Mouse (Mus musculus) embryonic fibroblast, embryonic 13.5 days (primary cell): Measurements from ENCODE around the gene Aff3.

ENCODE experiments used
- CTCF ChIP-seq: IDR thresholded peaks from 2 replicates; pipeline ENCODE4 v1.5.1; 2011; ENCODE audit warnings: mild to moderate bottlenecking, control low read depth, low read length, moderate library complexity, borderline replicate concordance; ENCODE audit not compliant: insufficient read depth
- POLR2A ChIP-seq: IDR thresholded peaks from 2 replicates; pipeline ENCODE4 v1.6.1; 2011; ENCODE audit warnings: low read depth, mild to moderate bottlenecking, control low read depth, low read length, moderate library complexity

- TF ChIP-seq CTCF = no peak
- no peak for TF ChIP-seq POLR2A
Measured at GRCm38 (mm10) chr1:38306146-38306545, 358.6 kb downstream of the Aff3 start.
